ENCODE assay signal across 8 mouse cellular contexts in the genomic region with DNA sequence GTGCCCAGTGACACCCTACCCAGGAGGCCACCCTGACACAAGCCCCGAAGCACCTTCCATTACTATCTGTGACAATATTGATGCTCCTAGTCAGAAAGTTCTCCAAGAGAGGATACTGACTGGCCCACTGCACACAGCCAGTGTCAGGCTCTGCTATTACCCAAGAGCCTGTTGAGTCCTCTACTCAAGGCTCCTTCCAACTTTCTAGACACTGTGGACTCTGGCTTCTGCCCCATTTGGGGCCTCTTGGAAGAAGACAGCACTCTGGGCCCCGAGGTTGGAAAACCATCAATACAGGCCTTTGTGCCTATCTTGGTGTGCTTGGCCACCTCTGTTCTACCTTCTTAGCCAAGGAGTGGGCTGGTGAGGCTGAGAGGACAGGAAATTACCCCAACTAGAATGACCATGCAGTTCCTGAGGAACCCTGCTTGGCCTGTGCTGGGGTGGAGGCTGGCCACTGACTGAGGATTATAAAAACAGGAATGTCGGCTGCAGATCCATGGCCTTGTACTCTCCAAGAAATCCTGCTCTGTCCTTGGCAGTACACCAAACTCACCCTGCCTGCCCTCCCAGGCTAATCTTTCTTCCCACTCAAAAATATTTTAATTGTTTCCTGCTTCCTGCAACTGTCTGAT. TPM values are rescaled to one million over a fixed set of nuclear protein-coding genes. Genes with fewer than 3 reads are reported as not detected.
DNase-seq lines count a peak whose midpoint lies in the region; ATAC-seq lines count a peak whose summit lies in the region.

No protein-coding gene starts in this region.

- peak overlapping the region; percentile 57 for H3K27ac ChIP-seq in heart, embryonic 16.5 days (ENCODE audit: low read length)

- no peaks in the 10 kb centered on the region for H3K27me3 ChIP-seq in heart, embryonic 16.5 days (ENCODE audit: control insufficient read depth, insufficient read depth, low read length)

- no peak overlapping the region for H3K4me3 ChIP-seq in heart, embryonic 16.5 days (ENCODE audit: low read length)

- WGBS in heart, embryonic 16.5 days, result 67% methylated on average over 3 of the region's 3 CpGs

- 0 out of 2 replicates have a peak, but pooled peaks have one; percentile 57 for ATAC-seq in heart, embryonic 16.5 days (replicated peaks; ENCODE audit: extremely low read depth, insufficient read depth, low FRiP score)

- peaks cover 16% of the 10 kb centered on the region for H3K4me1 ChIP-seq in heart, embryonic 16.5 days (ENCODE audit: control insufficient read depth, insufficient read depth, low read length)

- H3K36me3 ChIP-seq in heart, embryonic 16.5 days (ENCODE audit: control insufficient read depth, insufficient read depth), result peaks cover 50% of the 10 kb centered on the region

- H3K4me2 ChIP-seq in heart, embryonic 16.5 days (ENCODE audit: low read depth, low read length), result no peak overlapping the region

- H3K9me3 ChIP-seq in heart, embryonic 16.5 days (replicated peaks; ENCODE audit: control insufficient read depth, low read length), result no peaks in the 10 kb centered on the region

- no peak overlapping the region for H3K9ac ChIP-seq in heart, embryonic 16.5 days (ENCODE audit: low read length)

- peak; percentile 41 for DNase-seq in urinary bladder, postnatal 25 days (ENCODE audit: low spot score)
- no peak for DNase-seq in urinary bladder, postnatal 10 days (ENCODE audit: low spot score)
- DNase-seq in lung, adult 18-20 months, result peak; percentile 60 to 72
- DNase-seq in urinary bladder, postnatal 36 days (ENCODE audit: low spot score in 2 of 2), result peak; percentile 19 to 61
- DNase-seq in thymus, postnatal 4 days, result no peak
- DNase-seq in right cerebral cortex, postnatal 25 days, result no peak
- DNase-seq in thymus, postnatal 0 days (ENCODE audit: low spot score), result no peak

RNA-seq across cellular contexts. Expression of gene Paf1, which starts 18.2 kb away (rescaled TPM):
- 78.9 and 79.9 TPM in 2 replicates for polyA plus RNA-seq in heart, embryonic 16.5 days (2015; fragmentation: Nextera tagmentation; extraction: Ambion mirVana)
- polyA plus RNA-seq in thymus, postnatal 0 days (2015; fragmentation: Nextera tagmentation; extraction: Ambion mirVana), result 59.3 and 64.0 TPM in 2 replicates

RNA-seq across cellular contexts. Expression of gene Med29, which starts 18.4 kb away (rescaled TPM):
- polyA plus RNA-seq in heart, embryonic 16.5 days (2015; fragmentation: Nextera tagmentation; extraction: Ambion mirVana), result 41.3 and 50.1 TPM in 2 replicates
- polyA plus RNA-seq in thymus, postnatal 0 days (2015; fragmentation: Nextera tagmentation; extraction: Ambion mirVana), result 42.0 and 42.5 TPM in 2 replicates

RNA-seq across cellular contexts. Expression of gene Gmfg, which starts 26.3 kb away (rescaled TPM):
- 17.9 and 32.7 TPM in 2 replicates for polyA plus RNA-seq in heart, embryonic 16.5 days (2015; fragmentation: Nextera tagmentation; extraction: Ambion mirVana)
- 777 and 920 TPM in 2 replicates for polyA plus RNA-seq in thymus, postnatal 0 days (2015; fragmentation: Nextera tagmentation; extraction: Ambion mirVana)

RNA-seq across cellular contexts. Expression of gene Zfp36, which starts 30.9 kb away (rescaled TPM):
- 15.4 and 18.5 TPM in 2 replicates for polyA plus RNA-seq in heart, embryonic 16.5 days (2015; fragmentation: Nextera tagmentation; extraction: Ambion mirVana)
- polyA plus RNA-seq in thymus, postnatal 0 days (2015; fragmentation: Nextera tagmentation; extraction: Ambion mirVana), result 70.6 and 72.0 TPM in 2 replicates

RNA-seq across cellular contexts. Expression of gene Plekhg2, which starts 38.6 kb away (rescaled TPM):
- polyA plus RNA-seq in heart, embryonic 16.5 days (2015; fragmentation: Nextera tagmentation; extraction: Ambion mirVana), result 35.8 and 41.8 TPM in 2 replicates
- polyA plus RNA-seq in thymus, postnatal 0 days (2015; fragmentation: Nextera tagmentation; extraction: Ambion mirVana), result 35.4 and 49.6 TPM in 2 replicates

Comparison
In these comparisons a context has a peak if more than half of its experiments do, and no peak if none do; other contexts are left out.
1. DNase-seq: peak in urinary bladder, postnatal 25 days (single experiment), lung, adult 18-20 months (2 of 2) and urinary bladder, postnatal 36 days (2 of 2); none in urinary bladder, postnatal 10 days (single experiment), thymus, postnatal 4 days (single experiment), right cerebral cortex, postnatal 25 days (single experiment) and thymus, postnatal 0 days (single experiment).
2. RNA of gene Gmfg, which starts 26.3 kb away (polyA plus RNA-seq): 777 to 920 TPM in thymus, postnatal 0 days; 17.9 to 32.7 TPM in heart, embryonic 16.5 days; every median in the first group is over 10 times any median in the second.